Mouse (Mus musculus) E14TG2a.4 (cell line): ENCODE measurements around the gene Hyou1.

ENCODE experiments used
- CTCF ChIP-seq: conservative IDR thresholded peaks from 2 replicates; pipeline ENCODE4 v1.5.1; 2014; ENCODE audit warnings: low read length
- NANOG ChIP-seq: IDR thresholded peaks from 2 replicates; pipeline ENCODE4 v1.6.1; 2014; ENCODE audit warnings: borderline replicate concordance, low read length, mixed read lengths
- POU5F1 ChIP-seq: IDR thresholded peaks from 2 replicates; pipeline ENCODE4 v1.6.1; 2014; ENCODE audit warnings: low read length, borderline replicate concordance

GRCm38 (mm10) chr9:44334396-44335330 lies 44.6 kb upstream of the Hyou1 start, which contains the start of gene H2afx:
- no peak for TF ChIP-seq CTCF
- TF ChIP-seq NANOG, result no peak
- TF ChIP-seq POU5F1, result no peak
